Mouse (Mus musculus): Measurements from ENCODE around the gene Ctcf. TPM values are rescaled to one million over a fixed set of nuclear protein-coding genes. Genes with fewer than 3 reads are reported as not detected.

Ctcf gene
- total RNA-seq, 2 experiments from 2014 or later = 43.8 to 44.6 TPM

GRCm38 (mm10) chr8:105695080-105695780 is 58.9 kb downstream of the Ctcf start:
- DNase-seq = no peak
- intact Hi-C loops (cut with DNase I) = no loop called here

GRCm38 (mm10) chr8:105697196-105697780 is 60.9 kb downstream of the Ctcf start:
- DNase-seq = no peak
- intact Hi-C loops (cut with DNase I) = no loop called here

GRCm38 (mm10) chr8:105698734-105699133 is 62.4 kb downstream of the Ctcf start:
- intact Hi-C loops (cut with DNase I) = no loop called here
- no peak for DNase-seq

- no peak for DNase-seq
- intact Hi-C loops (cut with DNase I) = no loop called here
Measured at GRCm38 (mm10) chr8:105699488-105700215, 63.3 kb downstream of the Ctcf start.

GRCm38 (mm10) chr8:105700566-105700965 is 64.2 kb downstream of the Ctcf start:
- intact Hi-C loops (cut with DNase I) = no loop called here
- peak in 1 of 2 experiments; percentile 51 for DNase-seq

- intact Hi-C loops (cut with DNase I) = no loop called here
- DNase-seq = peak; percentile 98
Measured at GRCm38 (mm10) chr8:105700966-105701824, 64.8 kb downstream of the Ctcf start, which contains the start of the genes Acd and Pard6a. Gene Acd (minus strand): TSS chr8:105701102. Gene Pard6a (plus strand): TSS chr8:105701148.

- intact Hi-C loops (cut with DNase I) = no loop called here
- no peak for DNase-seq
Measured at GRCm38 (mm10) chr8:105702001-105702401, 65.6 kb downstream of the Ctcf start.

GRCm38 (mm10) chr8:105702731-105703415 is 66.5 kb downstream of the Ctcf start:
- intact Hi-C loops (cut with DNase I) = no loop called here
- no peak for DNase-seq

GRCm38 (mm10) chr8:105704146-105704812 is 67.9 kb downstream of the Ctcf start:
- intact Hi-C loops (cut with DNase I) = no loop called here

GRCm38 (mm10) chr8:105704955-105705354 is 68.6 kb downstream of the Ctcf start:
- intact Hi-C loops (cut with DNase I) = loop anchor here (5.0 kb wide), 1 partner anchor 307 kb away; the partner anchor contains the start of gene Ddx28
- DNase-seq = no peak

More at GRCm38 (mm10) chr8:105704146-105704812, 67.9 kb downstream of the Ctcf start:
- no peak for DNase-seq

GRCm38 (mm10) chr8:105706426-105706825 is 70.1 kb downstream of the Ctcf start:
- intact Hi-C loops (cut with DNase I) = loop anchor here (5.0 kb wide), 1 partner anchor 306 kb away; the partner anchor contains the start of gene Ddx28
- DNase-seq = no peak

- intact Hi-C loops (cut with DNase I) = loop anchor here (5.0 kb wide), 1 partner anchor 305 kb away; the partner anchor contains the start of gene Ddx28
- peak; percentile 75 to 87 for DNase-seq
Measured at GRCm38 (mm10) chr8:105707498-105708403, 71.4 kb downstream of the Ctcf start, which contains the start of the genes 4933405L10Rik and Enkd1. Gene 4933405L10Rik (plus strand): TSS chr8:105707655. Gene Enkd1 (minus strand): TSS chr8:105708210.

- DNase-seq = no peak
- intact Hi-C loops (cut with DNase I) = loop anchor here (5.0 kb wide), 1 partner anchor 304 kb away; the partner anchor contains the start of gene Ddx28
Measured at GRCm38 (mm10) chr8:105708675-105709074, 72.3 kb downstream of the Ctcf start.

- DNase-seq = no peak
- intact Hi-C loops (cut with DNase I) = loop anchor here (5.0 kb wide), 1 partner anchor 303 kb away; the partner anchor contains the start of gene Ddx28
Measured at GRCm38 (mm10) chr8:105709317-105709716, 72.9 kb downstream of the Ctcf start.

- no peak for DNase-seq
- intact Hi-C loops (cut with DNase I) = loop anchor here (5.0 kb wide), 2 partner anchors 45 to 310 kb away; partner anchors contain the start of gene Gfod2
Measured at GRCm38 (mm10) chr8:105712286-105712685, 75.9 kb downstream of the Ctcf start.

GRCm38 (mm10) chr8:105714139-105714538 is 77.8 kb downstream of the Ctcf start:
- intact Hi-C loops (cut with DNase I) = loop anchor here (2.0 to 5.0 kb wide), 4 partner anchors 43 to 308 kb away; partner anchors contain the start of genes Gfod2, Ranbp10 and Tsnaxip1
- DNase-seq = peak; percentile 88 to 93

- intact Hi-C loops (cut with DNase I) = loop anchor here (2.0 kb wide), 2 partner anchors 112 to 216 kb away; partner anchors contain the start of genes Ranbp10 and Tsnaxip1
- peak in 1 of 2 experiments; percentile 33 for DNase-seq
Measured at GRCm38 (mm10) chr8:105715042-105715441, 78.7 kb downstream of the Ctcf start.
